ENCODE assay signal across 17 mouse cellular contexts in the genomic region with DNA sequence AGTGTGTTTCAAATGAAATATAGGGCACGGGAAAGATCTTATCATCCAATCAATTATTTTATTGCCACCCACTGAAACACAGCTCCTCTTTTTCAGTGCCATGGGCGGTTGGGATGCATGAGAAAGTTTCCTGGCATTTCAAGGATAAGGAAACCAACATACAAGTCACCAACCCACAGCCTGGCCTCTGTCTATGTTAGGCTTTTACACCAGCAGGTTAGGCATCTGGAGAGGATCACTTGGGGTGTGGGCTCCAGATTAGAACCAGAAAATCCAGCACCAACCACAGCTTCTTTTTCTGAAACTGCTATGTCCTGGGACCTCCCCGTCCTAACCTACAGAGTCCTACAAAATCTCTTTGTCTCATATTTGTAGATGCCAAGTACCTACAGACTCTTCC. TPM values are rescaled to one million over a fixed set of nuclear protein-coding genes. Genes with fewer than 3 reads are reported as not detected.
"Had no signal": no experiment of that assay in that cellular context is flagged by ENCODE, and none has a peak within 500 bp of the region (broad histone marks: within the 10 kb centered on the region; RNA-seq: fewer than 3 reads in every experiment).

No protein-coding gene starts in this region.

- H3K9ac ChIP-seq: liver, embryonic 15.5 days had no signal

- DNase-seq: kidney, postnatal 25 days; lung, adult 2 months; lung, postnatal 36 days; retina, postnatal 1 day; right cerebral cortex, postnatal 4 days; spleen, adult 18-20 months; thymus, adult 18-20 months; thymus, postnatal 14 days had no signal

- ATAC-seq: lung, postnatal 0 days had no signal

- H3K27ac ChIP-seq: left cerebral cortex, adult 2 months; limb, embryonic 10.5 days; liver, embryonic 15.5 days had no signal

- H3K4me2 ChIP-seq: liver, embryonic 11.5 days; liver, embryonic 15.5 days had no signal

- H3K4me3 ChIP-seq: left cerebral cortex, adult 2 months; limb, embryonic 10.5 days; liver, embryonic 15.5 days had no signal

- H3K36me3 ChIP-seq: limb, embryonic 10.5 days; liver, embryonic 15.5 days had no signal

- H3K9me3 ChIP-seq: limb, embryonic 10.5 days; liver, embryonic 15.5 days had no signal

- H3K4me1 ChIP-seq: liver, embryonic 15.5 days had no signal

RNA-seq across cellular contexts. Expression of a gene that starts 10.2 kb away (rescaled TPM):
- total RNA-seq: megakaryocyte progenitor cell, adult 5-6 weeks; neutrophil, adult 5-6 weeks had no signal
- polyA plus RNA-seq: kidney, embryonic 16.5 days; liver, embryonic 11.5 days; liver, embryonic 15.5 days; lung, adult 2 months; lung, postnatal 0 days; neural tube, embryonic 11.5 days had no signal

RNA-seq across cellular contexts. Expression of a gene that starts 28.9 kb away (rescaled TPM):
- total RNA-seq: megakaryocyte progenitor cell, adult 5-6 weeks; neutrophil, adult 5-6 weeks had no signal
- polyA plus RNA-seq: liver, embryonic 15.5 days; lung, adult 2 months; lung, postnatal 0 days had no signal
